17 mouse cellular contexts compared by ENCODE assay signal in genomic region chr16:38371705-38372296, GRCm38 (mm10). TPM values are rescaled to one million over a fixed set of nuclear protein-coding genes. Genes with fewer than 3 reads are reported as not detected.
DNase-seq lines count a peak whose midpoint lies in the region; ATAC-seq and TF ChIP-seq lines count a peak whose summit lies in the region.
"Had no signal": no experiment of that assay in that cellular context is flagged by ENCODE, and none has a peak within 500 bp of the region (broad histone marks: within the 10 kb centered on the region; RNA-seq: fewer than 3 reads in every experiment).

No protein-coding gene starts in this region.

- WGBS in heart, embryonic 11.5 days (ENCODE audit: insufficient replicate concordance) = 59% methylated on average over 15 of the region's 15 CpGs
- WGBS in liver, embryonic 14.5 days (ENCODE audit: insufficient replicate concordance) = 13% methylated on average over 15 of the region's 15 CpGs

- DNase-seq in heart, adult 8-10 months (ENCODE audit: low spot score) = no peak
- DNase-seq in c-Kit-positive CD71-positive TER-119-positive erythroid progenitor cells, embryonic 14.5 days (ENCODE audit: low spot score) = peak; percentile 98
- peak; percentile 95 to 97 (median 96) for DNase-seq in liver, embryonic 14.5 days (ENCODE audit: low read depth in 3 of 3, low spot score in 3 of 3)
- no peak for DNase-seq in embryo, embryonic 9.5 days (ENCODE audit: extremely low spot score)
- DNase-seq in B cell, adult 2 months = no peak
- no peak for DNase-seq in adrenal gland, adult 18-20 months (ENCODE audit: low spot score in 2 of 2)
- DNase-seq: layer of hippocampus, postnatal 36 days had no signal

- no peaks in the 10 kb centered on the region for H3K27me3 ChIP-seq in heart, embryonic 11.5 days (ENCODE audit: control insufficient read depth, insufficient read depth, low read length)
- no peaks in the 10 kb centered on the region for H3K27me3 ChIP-seq in C2C12 (ENCODE audit: control insufficient read depth, insufficient read depth, insufficient read length)
- H3K27me3 ChIP-seq in liver, embryonic 14.5 days (ENCODE audit: control insufficient read depth, insufficient read depth, low read length) = no peaks in the 10 kb centered on the region
- H3K27me3 ChIP-seq: lung, embryonic 15.5 days had no signal

- peak overlapping the region; percentile 77 for H3K27ac ChIP-seq in heart, embryonic 11.5 days (ENCODE audit: low read depth, low read length)
- H3K27ac ChIP-seq in liver, embryonic 14.5 days = peak overlapping the region; percentile 98
- H3K27ac ChIP-seq: lung, embryonic 15.5 days had no signal

- no peaks in the 10 kb centered on the region for H3K79me3 ChIP-seq in C2C12 (ENCODE audit: low read depth)

- H3K9ac ChIP-seq in heart, embryonic 11.5 days (ENCODE audit: low read depth, low read length) = peak overlapping the region; percentile 1
- H3K9ac ChIP-seq in liver, embryonic 14.5 days (replicated peaks) = peak overlapping the region; percentile 97
- H3K9ac ChIP-seq: lung, embryonic 15.5 days had no signal

- H3K79me2 ChIP-seq in C2C12 (ENCODE audit: control insufficient read depth, insufficient read depth) = no peaks in the 10 kb centered on the region

- peak; percentile 85 for ATAC-seq in heart, embryonic 11.5 days (replicated peaks; ENCODE audit: insufficient number of reproducible peaks, low FRiP score, low TSS enrichment)
- ATAC-seq in liver, embryonic 14.5 days (ENCODE audit: insufficient read depth) = peak; percentile 94
- ATAC-seq: CD4-positive, CD25-positive, alpha-beta regulatory T cell, adult 4 months; midbrain, embryonic 16.5 days had no signal

- peak overlapping the region; percentile 43 for H3K4me2 ChIP-seq in heart, embryonic 11.5 days
- H3K4me2 ChIP-seq in liver, embryonic 14.5 days (ENCODE audit: low read depth) = peak overlapping the region; percentile 87
- H3K4me2 ChIP-seq: lung, embryonic 15.5 days had no signal

- H3K9me3 ChIP-seq in heart, embryonic 11.5 days (replicated peaks; ENCODE audit: control insufficient read depth, low read length) = no peaks in the 10 kb centered on the region
- no peaks in the 10 kb centered on the region for H3K9me3 ChIP-seq in liver, embryonic 14.5 days (ENCODE audit: control insufficient read depth, low read length)
- H3K9me3 ChIP-seq: lung, embryonic 15.5 days had no signal

- H3ac ChIP-seq in C2C12 (ENCODE audit: control insufficient read depth, insufficient read length, low read depth) = no peak overlapping the region

- peaks cover 5% of the 10 kb centered on the region for H3K36me3 ChIP-seq in heart, embryonic 11.5 days (ENCODE audit: control insufficient read depth, insufficient read depth, low read length)
- no peaks in the 10 kb centered on the region for H3K36me3 ChIP-seq in C2C12 (ENCODE audit: control insufficient read depth, insufficient read depth)
- H3K36me3 ChIP-seq in liver, embryonic 14.5 days (replicated peaks; ENCODE audit: control insufficient read depth, insufficient read depth, low read depth) = peaks cover 4% of the 10 kb centered on the region; the same call in 1 of the 2 replicates
- H3K36me3 ChIP-seq: lung, embryonic 15.5 days had no signal

- no peak for TF ChIP-seq CTCF in C2C12 (IDR thresholded peaks at IDR 0.05; ENCODE audit: control insufficient read depth, insufficient read depth, insufficient read length)
- TF ChIP-seq CTCF in liver, embryonic 14.5 days (IDR thresholded peaks at IDR 0.05; ENCODE audit: low read depth) = no peak

- H3K4me1 ChIP-seq in heart, embryonic 11.5 days (ENCODE audit: control insufficient read depth, insufficient read depth, low read length) = peaks cover 60% of the 10 kb centered on the region
- peaks cover 59 to 71% of the 10 kb centered on the region in 2 experiments for H3K4me1 ChIP-seq in liver, embryonic 14.5 days (replicated peaks; ENCODE audit: control insufficient read depth in 2 of 2, insufficient read depth in 2 of 2, low read length in 1 of 2)

- peak; percentile 99 for TF ChIP-seq EP300 in liver, embryonic 14.5 days (IDR thresholded peaks at IDR 0.05; ENCODE audit: low read depth)

- peak overlapping the region; percentile 10 for H3K4me3 ChIP-seq in heart, embryonic 11.5 days (ENCODE audit: low read depth, low read length)
- H3K4me3 ChIP-seq in C2C12 (ENCODE audit: insufficient read depth, poor library complexity, severe bottlenecking) = no peak overlapping the region
- peak overlapping the region; percentile 78 to 85 for H3K4me3 ChIP-seq in liver, embryonic 14.5 days (ENCODE audit: insufficient read depth in 1 of 2, low read depth in 2 of 2, low read length in 2 of 2)
- H3K4me3 ChIP-seq: lung, embryonic 15.5 days had no signal

TF ChIP-seq in C2C12, 6 proteins besides CTCF, POLR2A, EP300 and RAD21:
- TF ChIP-seq MYOG (IDR thresholded peaks at IDR 0.05; ENCODE audit: control insufficient read depth, extremely low read depth, insufficient read length) (no peak), MAX (IDR thresholded peaks at IDR 0.05) (no peak), FOSL1 (IDR thresholded peaks at IDR 0.05; ENCODE audit: insufficient read depth, low read length, poor library complexity, severe bottlenecking) (no peak), CEBPB (IDR thresholded peaks at IDR 0.05; ENCODE audit: low read depth) (no peak), MYOD1 (IDR thresholded peaks at IDR 0.05; ENCODE audit: control insufficient read depth, insufficient read length, low read depth) (peak; percentile 59)

RNA-seq across cellular contexts. Expression of gene Popdc2, which starts 9.8 kb away (rescaled TPM):
- polyA plus RNA-seq in heart, embryonic 11.5 days (2014; fragmentation: Nextera tagmentation; extraction: Ambion mirVana) = 292 and 312 TPM in 2 replicates
- 100 to 1,000 TPM; 451 to 631 (median 553) TPM for total RNA-seq in heart, adult 8-10 months (2022)
- 0.30 TPM for polyA plus RNA-seq in C2C12 (2012; fragmentation: generic; extraction: Trizol)
- 23.2 and 28.6 TPM in 2 replicates for polyA plus RNA-seq in liver, embryonic 14.5 days (2012; rRNA removed)
- polyA plus RNA-seq in liver, embryonic 14.5 days (2014; fragmentation: Nextera tagmentation; extraction: Ambion mirVana) = 23.4 and 24.5 TPM in 2 replicates
- total RNA-seq in adrenal gland, adult 18-20 months (2021) = 1 to 10 TPM in 1 of 2 experiments, under 1 TPM in 1; 0.80 to 4.6 TPM

RNA-seq across cellular contexts. Expression of gene Gm21987, which starts 25.0 kb away (rescaled TPM):
- polyA plus RNA-seq in heart, embryonic 11.5 days (2014; fragmentation: Nextera tagmentation; extraction: Ambion mirVana) = 2.4 and 3.4 TPM in 2 replicates
- total RNA-seq in heart, adult 8-10 months (2022) = not detected
- not detected for polyA plus RNA-seq in C2C12 (2012; fragmentation: generic; extraction: Trizol)
- polyA plus RNA-seq in liver, embryonic 14.5 days (2012; rRNA removed) = not detected in 2 replicates
- polyA plus RNA-seq in liver, embryonic 14.5 days (2014; fragmentation: Nextera tagmentation; extraction: Ambion mirVana) = not detected in 2 replicates
- total RNA-seq in adrenal gland, adult 18-20 months (2021) = not detected
- total RNA-seq: layer of hippocampus, postnatal 36 days had no signal
- polyA plus RNA-seq: brain, embryonic 14.5 days; CD4-positive, CD25-positive, alpha-beta regulatory T cell, adult 4 months; cortical plate, adult 2 months; forebrain, embryonic 11.5 days; gonadal fat pad, adult 2 months; kidney, embryonic 14.5 days; lung, embryonic 15.5 days; midbrain, embryonic 16.5 days had no signal

RNA-seq across cellular contexts. Expression of gene Cox17, which starts 25.0 kb away (rescaled TPM):
- polyA plus RNA-seq in heart, embryonic 11.5 days (2014; fragmentation: Nextera tagmentation; extraction: Ambion mirVana) = 289 and 314 TPM in 2 replicates
- total RNA-seq in heart, adult 8-10 months (2022) = 100 to 1,000 TPM; 269 to 387 (median 331) TPM
- 404 TPM for polyA plus RNA-seq in C2C12 (2012; fragmentation: generic; extraction: Trizol)
- 124 and 227 TPM in 2 replicates for polyA plus RNA-seq in liver, embryonic 14.5 days (2012; rRNA removed)
- 351 and 369 TPM in 2 replicates for polyA plus RNA-seq in liver, embryonic 14.5 days (2014; fragmentation: Nextera tagmentation; extraction: Ambion mirVana)
- 100 to 1,000 TPM; 342 to 359 TPM for total RNA-seq in adrenal gland, adult 18-20 months (2021)

RNA-seq across cellular contexts. Expression of gene Maats1, which starts 29.9 kb away (rescaled TPM):
- polyA plus RNA-seq in heart, embryonic 11.5 days (2014; fragmentation: Nextera tagmentation; extraction: Ambion mirVana) = 0.21 TPM in 1 of 2 replicates, not detected in the other
- not detected for total RNA-seq in heart, adult 8-10 months (2022)
- 0.61 TPM for polyA plus RNA-seq in C2C12 (2012; fragmentation: generic; extraction: Trizol)
- 0.01 TPM in 1 of 2 replicates, not detected in the other for polyA plus RNA-seq in liver, embryonic 14.5 days (2012; rRNA removed)
- polyA plus RNA-seq in liver, embryonic 14.5 days (2014; fragmentation: Nextera tagmentation; extraction: Ambion mirVana) = not detected in 2 replicates
- under 1 TPM; 0.22 to 0.30 TPM for total RNA-seq in adrenal gland, adult 18-20 months (2021)
- polyA plus RNA-seq: kidney, embryonic 14.5 days had no signal

Comparison
In these comparisons a context has a peak if more than half of its experiments do, and no peak if none do; other contexts are left out.
1. DNase-seq: peak in c-Kit-positive CD71-positive TER-119-positive erythroid progenitor cells, embryonic 14.5 days (single experiment) and liver, embryonic 14.5 days (3 of 3); none in heart, adult 8-10 months (single experiment), embryo, embryonic 9.5 days (single experiment), B cell, adult 2 months (0 of 2) and adrenal gland, adult 18-20 months (0 of 2).
2. RNA of gene Popdc2, which starts 9.8 kb away (polyA plus RNA-seq): 292 to 312 TPM in heart, embryonic 11.5 days and 23.2 to 28.6 TPM in liver, embryonic 14.5 days; 0.30 TPM in C2C12 (single experiment); every median in the first group is over 10 times any median in the second.